Mouse (Mus musculus) lung, postnatal 0 days (tissue): ENCODE measurements around the gene Mfsd6.

Experiments
- CTCF ChIP-seq: IDR thresholded peaks from 2 replicates; pipeline ENCODE4 v1.5.1; 2016; ENCODE audit warnings: antibody characterized with exemption, mild to moderate bottlenecking
- EP300 ChIP-seq: IDR thresholded peaks from 2 replicates; pipeline ENCODE4 v1.6.1; 2016; ENCODE audit warnings: antibody characterized with exemption, mild to moderate bottlenecking, control low read depth

DNA sequence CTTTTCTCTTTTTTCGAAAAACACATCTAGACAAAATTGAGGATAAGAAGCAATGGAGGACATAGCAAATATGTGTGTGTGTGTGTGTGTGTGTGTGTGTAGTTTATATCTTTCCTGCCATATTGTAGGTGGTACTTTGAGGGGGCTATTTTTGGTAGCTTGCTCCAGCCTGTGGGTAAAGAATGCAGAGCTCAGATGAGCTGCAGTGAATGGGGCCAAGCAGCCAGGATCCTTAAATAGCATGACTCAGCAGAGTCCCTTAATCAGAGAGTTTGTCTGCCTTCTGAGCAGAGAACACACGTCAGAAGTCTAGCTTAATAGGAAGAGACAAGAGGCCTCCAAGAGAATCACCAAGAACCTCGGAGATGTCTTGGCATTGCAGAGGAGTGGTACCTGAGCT lies 25.4 kb upstream of the Mfsd6 start:
- no peak for TF ChIP-seq CTCF
- no peak for TF ChIP-seq EP300
